Mouse (Mus musculus) stomach, postnatal 0 days (tissue): ENCODE data around the gene Ell3.

ENCODE experiments used
- CTCF ChIP-seq: IDR thresholded peaks from 2 replicates; pipeline ENCODE4 v1.5.1; 2016; ENCODE audit warnings: antibody characterized with exemption, low read depth, mild to moderate bottlenecking, moderate library complexity
- EP300 ChIP-seq: optimal IDR thresholded peaks from 2 replicates; pipeline ENCODE3; 2016; ENCODE audit warnings: antibody characterized with exemption

GRCm38 (mm10) chr2:121416356-121416755, 27.7 kb downstream of the Ell3 start:
- no peak for TF ChIP-seq CTCF
- TF ChIP-seq EP300 = no peak
